Mouse (Mus musculus) small intestine, adult 2 months (tissue): ENCODE measurements around the gene Actn1. TPM values are rescaled to one million over a fixed set of nuclear protein-coding genes. Genes with fewer than 3 reads are reported as not detected.

Experiments used
- H3K27ac ChIP-seq: fragments of 200-500 bp; 2 replicates; pipeline ENCODE4 v1.5.1; 2012; ENCODE audit warnings: low read depth, low read length, control low read depth, inconsistent platforms; ENCODE audit not compliant: insufficient read depth
- H3K27me3 ChIP-seq: fragments of 200-500 bp; 2 replicates; pipeline ENCODE4 v1.6.1; 2012; ENCODE audit warnings: mild to moderate bottlenecking, moderate library complexity, low read length, inconsistent platforms; ENCODE audit not compliant: control insufficient read depth, insufficient read depth
- H3K36me3 ChIP-seq: fragments of 200-500 bp; 2 replicates; pipeline ENCODE4 v1.6.1; 2012; ENCODE audit warnings: mild to moderate bottlenecking, low read length, control low read depth, inconsistent platforms; ENCODE audit not compliant: control insufficient read depth, insufficient read depth
- H3K4me1 ChIP-seq: fragments of 200-500 bp; 2 replicates; pipeline ENCODE4 v1.6.1; 2012; ENCODE audit warnings: low read length, inconsistent platforms, mixed read lengths; ENCODE audit not compliant: control insufficient read depth, insufficient read depth, insufficient read length
- H3K4me3 ChIP-seq: fragments of 200-500 bp; 2 replicates; pipeline ENCODE4 v1.5.1; 2012; ENCODE audit warnings: low read depth, mild to moderate bottlenecking, control low read depth, inconsistent platforms, low read length, moderate library complexity
- CTCF ChIP-seq: fragments of 200-500 bp; IDR thresholded peaks from 2 replicates; pipeline ENCODE4 v1.5.1; 2012; ENCODE audit warnings: low read depth, mild to moderate bottlenecking, control low read depth, inconsistent platforms, low read length, moderate library complexity, mixed read lengths; ENCODE audit not compliant: insufficient replicate concordance, insufficient read length; ENCODE audit errors: extremely low read depth
- POLR2A ChIP-seq: fragments of 200-500 bp; IDR thresholded peaks from 2 replicates; pipeline ENCODE4 v1.6.1; 2012; ENCODE audit warnings: low read depth, mild to moderate bottlenecking, control low read depth, inconsistent platforms, low read length, moderate library complexity
- WGBS: fragments of 180-500 bp; shearing (Covaris S2); methylation state at CpG from one replicate; pipeline ENCODE4 v1.1.7; 2018; 5-methylcytosine and 5-hydroxymethylcytosine counted together
- polyA plus RNA-seq: library from polyadenylated mRNA; depleted of rRNA; stranded (reverse); fragments of >200 nt; gene quantifications from 2 replicates; pipeline ENCODE4 v1.2.3, GENCODE M21; 2012

Actn1 gene
- polyA plus RNA-seq, 1 experiment, result 53.1 TPM

GRCm38 (mm10) chr12:80181831-80182230 is 78.3 kb downstream of the Actn1 start:
- no peak overlapping the region for H3K4me3 ChIP-seq
- no peak overlapping the region for H3K27ac ChIP-seq
- 95% methylated on average over 2 of the region's 2 CpGs for WGBS
- no peaks in the 10 kb centered on the region for H3K4me1 ChIP-seq
- H3K27me3 ChIP-seq, result no peaks in the 10 kb centered on the region
- no peak for TF ChIP-seq POLR2A
- no peak for TF ChIP-seq CTCF
- H3K36me3 ChIP-seq, result peaks cover 45% of the 10 kb centered on the region

GRCm38 (mm10) chr12:80178035-80178434 is 82.1 kb downstream of the Actn1 start:
- Histone ChIP-seq H3K4me3 (no peak overlapping the region), H3K4me1 (no peaks in the 10 kb centered on the region), H3K27me3 (no peaks in the 10 kb centered on the region), H3K36me3 (peaks cover 54% of the 10 kb centered on the region), H3K27ac (no peak overlapping the region)
- 89% methylated on average over 10 of the region's 10 CpGs for WGBS
- TF ChIP-seq CTCF (no peak), POLR2A (no peak)

- Histone ChIP-seq H3K4me3 (no peak overlapping the region), H3K27me3 (no peaks in the 10 kb centered on the region), H3K27ac (no peak overlapping the region), H3K36me3 (peaks cover 35% of the 10 kb centered on the region), H3K4me1 (no peaks in the 10 kb centered on the region)
- 71% methylated on average over 12 of the region's 12 CpGs for WGBS
- TF ChIP-seq POLR2A (no peak), CTCF (no peak)
These were observed 91.4 kb downstream of the Actn1 start for GRCm38 (mm10) chr12:80168736-80169135.

GRCm38 (mm10) chr12:80168178-80168686 is 91.9 kb downstream of the Actn1 start:
- Histone ChIP-seq H3K27me3 (no peaks in the 10 kb centered on the region), H3K4me1 (no peaks in the 10 kb centered on the region), H3K4me3 (peak overlapping the region; percentile 99), H3K27ac (no peak overlapping the region), H3K36me3 (peaks cover 32% of the 10 kb centered on the region)
- WGBS, result 41% methylated on average over 35 of the region's 35 CpGs
- no peak for TF ChIP-seq CTCF
- no peak for TF ChIP-seq POLR2A

- H3K27me3 ChIP-seq, result no peaks in the 10 kb centered on the region
- WGBS, result 90% methylated on average over 3 of the region's 3 CpGs
These were observed 92.8 kb downstream of the Actn1 start for GRCm38 (mm10) chr12:80167321-80167720.

GRCm38 (mm10) chr12:80166651-80167050 is 93.5 kb downstream of the Actn1 start:
- H3K27ac ChIP-seq, result no peak overlapping the region
- H3K36me3 ChIP-seq, result peaks cover 22% of the 10 kb centered on the region
- H3K4me3 ChIP-seq, result no peak overlapping the region
- H3K27me3 ChIP-seq, result no peaks in the 10 kb centered on the region
- TF ChIP-seq POLR2A (no peak), CTCF (no peak)
- H3K4me1 ChIP-seq, result no peaks in the 10 kb centered on the region
- WGBS, result 84% methylated on average over 4 of the region's 4 CpGs

More at GRCm38 (mm10) chr12:80167321-80167720, 92.8 kb downstream of the Actn1 start:
- TF ChIP-seq POLR2A (no peak), CTCF (no peak)
- no peak overlapping the region for H3K27ac ChIP-seq
- H3K4me1 ChIP-seq, result no peaks in the 10 kb centered on the region
- H3K4me3 ChIP-seq, result no peak overlapping the region
- peaks cover 26% of the 10 kb centered on the region for H3K36me3 ChIP-seq

GRCm38 (mm10) chr12:80164526-80164925 is 95.6 kb downstream of the Actn1 start:
- 93% methylated on average over 8 of the region's 8 CpGs for WGBS
- TF ChIP-seq CTCF (no peak), POLR2A (no peak)
- H3K4me3 ChIP-seq, result no peak overlapping the region

GRCm38 (mm10) chr12:80162448-80162847 is 97.7 kb downstream of the Actn1 start:
- TF ChIP-seq CTCF (no peak), POLR2A (no peak)
- Histone ChIP-seq H3K27ac (no peak overlapping the region), H3K36me3 (peaks cover 3% of the 10 kb centered on the region; the same call in 1 of the 2 replicates), H3K4me1 (no peaks in the 10 kb centered on the region), H3K4me3 (no peak overlapping the region), H3K27me3 (no peaks in the 10 kb centered on the region)
- WGBS, result 78% methylated on average over 3 of the region's 3 CpGs

More at GRCm38 (mm10) chr12:80164526-80164925, 95.6 kb downstream of the Actn1 start:
- peaks cover 4% of the 10 kb centered on the region; the same call in 1 of the 2 replicates for H3K36me3 ChIP-seq
- H3K27ac ChIP-seq, result no peak overlapping the region
- no peaks in the 10 kb centered on the region for H3K27me3 ChIP-seq
- no peaks in the 10 kb centered on the region for H3K4me1 ChIP-seq
